Mouse (Mus musculus): Measurements from ENCODE around the gene Ifrd1. TPM values are rescaled to one million over a fixed set of nuclear protein-coding genes. Genes with fewer than 3 reads are reported as not detected.

The Ifrd1 gene
- polyA plus RNA-seq (2012; rRNA removed): 15.3 and 17.1 TPM in 2 replicates

DNA sequence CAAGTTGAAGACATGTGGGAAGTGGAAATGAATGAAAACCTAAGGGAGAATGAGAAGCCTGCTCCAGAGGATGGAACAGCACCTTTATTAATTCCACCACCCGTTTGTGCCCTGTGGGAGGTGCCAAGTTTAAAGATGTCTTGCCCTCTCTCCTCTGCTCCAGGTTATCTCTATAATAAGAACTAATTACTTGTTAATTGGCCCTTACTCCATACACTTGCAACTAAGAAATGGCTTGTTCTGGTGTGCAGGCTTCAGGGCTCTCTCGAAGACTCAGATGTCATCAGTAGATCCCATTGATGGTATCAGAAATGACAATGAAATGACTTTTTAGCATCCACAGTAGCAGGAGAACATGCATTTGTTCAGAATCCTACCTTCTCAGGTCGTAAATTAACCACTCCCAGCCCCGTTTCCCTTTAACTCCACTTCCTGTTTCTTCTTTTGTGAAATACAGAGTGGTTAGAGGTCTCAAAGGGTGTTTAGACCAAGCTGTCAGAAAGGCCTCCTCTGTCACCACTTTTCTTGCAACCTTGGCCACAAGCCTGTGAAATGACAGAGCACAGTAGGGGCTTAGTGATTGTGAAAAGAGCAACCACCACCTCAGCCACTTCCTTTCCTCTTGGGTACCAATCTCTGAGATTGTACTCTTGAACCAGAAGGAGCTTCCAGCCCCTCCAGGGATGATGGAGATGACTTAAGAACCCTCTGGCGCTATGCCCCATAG is at the start of gene Ifrd1:
TSS of gene Ifrd1 (minus strand) at position 51 of the 727 bp plus-strand sequence.

DNA sequence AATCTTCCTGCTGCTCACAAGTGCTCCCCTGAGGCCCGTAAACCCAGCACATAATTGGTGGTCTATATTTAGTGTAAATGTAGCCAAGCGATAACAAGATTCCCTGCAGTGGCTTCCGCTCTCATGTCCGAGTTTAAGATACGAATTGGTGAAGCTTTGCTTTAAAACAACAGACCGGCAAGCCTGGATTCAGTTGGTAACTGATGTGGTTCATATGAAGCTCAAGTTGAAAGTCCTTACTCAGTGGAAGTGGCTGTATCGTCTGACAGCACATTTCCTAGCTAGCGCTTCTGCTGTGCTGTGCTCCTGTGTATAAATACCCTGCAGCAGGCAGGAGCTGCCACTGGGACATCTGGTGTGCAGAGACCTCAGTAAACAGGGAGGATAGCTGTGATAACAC is 49.0 kb downstream of the Ifrd1 start, which contains the start of gene Lsmem1:
TSS of gene Lsmem1 (minus strand) at position 189 of the 400 bp plus-strand sequence.

Other genes starting within 250 kb of the Ifrd1 start
- 40.7 and 43.7 TPM in 2 replicates for gene Arl4a, start 210.5 kb downstream of the Ifrd1 start, polyA plus RNA-seq (2012; rRNA removed)
- 0.05 and 0.07 TPM in 2 replicates for gene Scin, start 114.3 kb downstream of the Ifrd1 start, polyA plus RNA-seq (2012; rRNA removed)
- 0.01 and 0.06 TPM in 2 replicates for gene Lsmem1, start 49.0 kb downstream of the Ifrd1 start, polyA plus RNA-seq (2012; rRNA removed)
- gene Zfp277, start 197.4 kb upstream of the Ifrd1 start, polyA plus RNA-seq (2012; rRNA removed): 4.8 and 6.0 TPM in 2 replicates
- gene Dock4, start 197.4 kb upstream of the Ifrd1 start, polyA plus RNA-seq (2012; rRNA removed): 0.51 and 0.58 TPM in 2 replicates